Comparison of ENCODE assay signal across 10 mouse cellular contexts in the genomic region with DNA sequence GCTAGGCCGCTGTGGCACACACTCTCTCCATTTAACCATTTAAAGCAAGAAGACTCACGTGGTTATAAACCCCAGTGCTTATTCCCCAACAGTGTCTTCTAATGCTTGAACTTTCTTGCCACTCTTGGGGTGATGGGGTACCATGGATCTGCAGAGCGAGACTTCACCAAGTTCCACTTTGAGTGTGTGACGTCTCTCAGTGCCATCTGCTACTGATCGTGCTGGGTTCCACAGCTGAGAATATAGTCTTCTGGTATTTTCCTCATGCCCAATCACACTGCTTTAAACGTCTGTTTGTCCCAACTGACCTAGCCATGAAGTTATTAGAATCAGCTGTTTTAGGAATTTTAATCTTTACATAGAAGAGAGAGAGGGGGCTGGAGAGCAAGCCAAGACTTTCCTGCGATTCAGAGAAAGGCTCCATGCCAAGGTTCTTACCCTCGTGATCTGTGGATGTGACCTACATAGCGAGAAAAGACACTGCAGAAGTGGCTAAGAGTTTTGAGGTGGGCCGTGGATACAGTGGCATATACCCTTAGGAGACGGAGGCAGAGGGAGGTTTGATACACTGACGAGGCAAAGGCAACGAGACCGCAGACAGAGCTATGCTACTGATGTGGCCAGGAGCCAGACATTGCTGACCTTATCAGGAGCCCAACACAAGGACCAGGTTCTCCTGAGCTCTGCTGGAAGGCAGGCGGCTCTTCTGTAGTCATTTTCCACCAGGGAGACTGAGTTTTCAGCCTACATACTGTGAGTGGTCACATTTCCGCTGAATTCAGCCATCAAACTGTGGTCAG. TPM values are rescaled to one million over a fixed set of nuclear protein-coding genes. Genes with fewer than 3 reads are reported as not detected.
DNase-seq lines count a peak whose midpoint lies in the region; ATAC-seq and TF ChIP-seq lines count a peak whose summit lies in the region.
"Had no signal": no experiment of that assay in that cellular context is flagged by ENCODE, and none has a peak within 500 bp of the region (broad histone marks: within the 10 kb centered on the region; RNA-seq: fewer than 3 reads in every experiment).

No protein-coding gene starts in this region.

- intact Hi-C loops in gastrocnemius, adult 2 months (cut with DNase I) = no loop called here

- peak overlapping the region; percentile 6; the same call in 1 of the 2 replicates for H3K4me3 ChIP-seq in gastrocnemius, adult 2 months
- no peak overlapping the region for H3K4me3 ChIP-seq in embryonic facial prominence, embryonic 14.5 days (ENCODE audit: low read depth, low read length)
- no peak overlapping the region for H3K4me3 ChIP-seq in limb, embryonic 14.5 days (replicated peaks; ENCODE audit: low read length)
- H3K4me3 ChIP-seq: hindbrain, embryonic 12.5 days had no signal

- DNase-seq in gastrocnemius, adult 2 months = no peak
- no peak for DNase-seq in gastrocnemius, postnatal 4 days (ENCODE audit: low spot score in 2 of 2)
- peak; percentile 52 for DNase-seq in Muller cell, postnatal 12 days (ENCODE audit: inconsistent ontology term)
- peak; percentile 45 for DNase-seq in embryonic facial prominence, embryonic 14.5 days (ENCODE audit: low spot score)
- DNase-seq in limb, embryonic 14.5 days (ENCODE audit: low spot score) = peak; percentile 36
- DNase-seq in retina, postnatal 1 day = no peak
- DNase-seq in layer of hippocampus, adult 9-11 months = no peak
- DNase-seq in urinary bladder, postnatal 25 days (ENCODE audit: low spot score) = no peak
- DNase-seq: left cerebral cortex, postnatal 4 days had no signal

- peak overlapping the region; percentile 51; the same call in 1 of the 2 replicates for H3K27ac ChIP-seq in gastrocnemius, adult 2 months
- peak overlapping the region; percentile 69 for H3K27ac ChIP-seq in embryonic facial prominence, embryonic 14.5 days (replicated peaks; ENCODE audit: low read depth, low read length)
- H3K27ac ChIP-seq in limb, embryonic 14.5 days (replicated peaks; ENCODE audit: low read depth, low read length) = peak overlapping the region; percentile 44; the same call in 1 of the 2 replicates
- H3K27ac ChIP-seq: hindbrain, embryonic 12.5 days had no signal

- H3K4me1 ChIP-seq in embryonic facial prominence, embryonic 14.5 days (ENCODE audit: control insufficient read depth, insufficient read depth, low read length) = peaks cover 5% of the 10 kb centered on the region
- peaks cover 2% of the 10 kb centered on the region; the same call in 1 of the 2 replicates for H3K4me1 ChIP-seq in limb, embryonic 14.5 days (ENCODE audit: control insufficient read depth, insufficient read depth, low read length)

- no peaks in the 10 kb centered on the region for H3K27me3 ChIP-seq in embryonic facial prominence, embryonic 14.5 days (replicated peaks; ENCODE audit: control insufficient read depth, insufficient read depth, low read length)
- no peaks in the 10 kb centered on the region for H3K27me3 ChIP-seq in limb, embryonic 14.5 days (ENCODE audit: control insufficient read depth, insufficient read depth, low read length)
- H3K27me3 ChIP-seq: hindbrain, embryonic 12.5 days had no signal

- TF ChIP-seq POLR2A in limb, embryonic 14.5 days (IDR thresholded peaks at IDR 0.05; ENCODE audit: borderline replicate concordance, extremely low read depth, insufficient read depth, insufficient read length) = no peak

- no peak overlapping the region for H3K9ac ChIP-seq in embryonic facial prominence, embryonic 14.5 days (ENCODE audit: low read depth, low read length)
- H3K9ac ChIP-seq in limb, embryonic 14.5 days (ENCODE audit: low read depth, low read length, severe bottlenecking) = no peak overlapping the region
- H3K9ac ChIP-seq: hindbrain, embryonic 12.5 days had no signal

- no peaks in the 10 kb centered on the region for H3K36me3 ChIP-seq in embryonic facial prominence, embryonic 14.5 days (ENCODE audit: control insufficient read depth, insufficient read depth, low read length)
- no peaks in the 10 kb centered on the region for H3K36me3 ChIP-seq in limb, embryonic 14.5 days (ENCODE audit: control insufficient read depth, insufficient read depth, low read length)
- H3K36me3 ChIP-seq: hindbrain, embryonic 12.5 days had no signal

- 46% methylated on average over 16 of the region's 16 CpGs for WGBS in embryonic facial prominence, embryonic 14.5 days
- 60% methylated on average over 16 of the region's 16 CpGs for WGBS in limb, embryonic 14.5 days

- no peak overlapping the region for H3K4me2 ChIP-seq in embryonic facial prominence, embryonic 14.5 days (ENCODE audit: low read depth, low read length)
- 0 out of 2 replicates have a peak overlapping the region, but pooled peaks have one; percentile 10 for H3K4me2 ChIP-seq in limb, embryonic 14.5 days (replicated peaks; ENCODE audit: low read depth, low read length, severe bottlenecking)
- H3K4me2 ChIP-seq: hindbrain, embryonic 12.5 days had no signal

- H3K9me3 ChIP-seq in embryonic facial prominence, embryonic 14.5 days (ENCODE audit: control insufficient read depth, low read length) = no peaks in the 10 kb centered on the region
- H3K9me3 ChIP-seq in limb, embryonic 14.5 days (ENCODE audit: control insufficient read depth, low read length) = no peaks in the 10 kb centered on the region
- H3K9me3 ChIP-seq: hindbrain, embryonic 12.5 days had no signal

- peak; percentile 17; the same call in 1 of the 2 replicates for ATAC-seq in embryonic facial prominence, embryonic 14.5 days (ENCODE audit: low read depth)
- peak; percentile 41; the same call in 1 of the 2 replicates for ATAC-seq in limb, embryonic 14.5 days (ENCODE audit: low FRiP score, low read depth)

- TF ChIP-seq CTCF in gastrocnemius, adult 2 months (IDR thresholded peaks at IDR 0.05) = no peak

RNA-seq across cellular contexts. Expression of gene Leo1, which starts 10.3 kb away (rescaled TPM):
- 10 to 100 TPM; 23.3 to 28.5 TPM for total RNA-seq in gastrocnemius, adult 2 months (2021)
- total RNA-seq in gastrocnemius, postnatal 4 days (2021) = 10 to 100 TPM; 27.4 to 31.6 TPM
- polyA plus RNA-seq in embryonic facial prominence, embryonic 14.5 days (2014; fragmentation: Nextera tagmentation; extraction: Ambion mirVana) = 34.9 and 35.7 TPM in 2 replicates
- 11.9 and 21.9 TPM in 2 replicates for polyA plus RNA-seq in limb, embryonic 14.5 days (2012; rRNA removed)
- 33.5 and 34.8 TPM in 2 replicates for polyA plus RNA-seq in limb, embryonic 14.5 days (2014; fragmentation: Nextera tagmentation; extraction: Ambion mirVana)

RNA-seq across cellular contexts. Expression of gene Mapk6, which starts 21.2 kb away (rescaled TPM):
- 10 to 100 TPM; 26.4 to 29.6 TPM for total RNA-seq in gastrocnemius, adult 2 months (2021)
- 10 to 100 TPM; 49.1 to 51.6 TPM for total RNA-seq in gastrocnemius, postnatal 4 days (2021)
- 60.4 and 71.6 TPM in 2 replicates for polyA plus RNA-seq in embryonic facial prominence, embryonic 14.5 days (2014; fragmentation: Nextera tagmentation; extraction: Ambion mirVana)
- polyA plus RNA-seq in limb, embryonic 14.5 days (2012; rRNA removed) = 37.5 and 38.8 TPM in 2 replicates
- polyA plus RNA-seq in limb, embryonic 14.5 days (2014; fragmentation: Nextera tagmentation; extraction: Ambion mirVana) = 57.0 and 71.3 TPM in 2 replicates

Comparison
In these comparisons a context has a peak if more than half of its experiments do, and no peak if none do; other contexts are left out.
1. DNase-seq: peak in Muller cell, postnatal 12 days (single experiment), embryonic facial prominence, embryonic 14.5 days (single experiment) and limb, embryonic 14.5 days (single experiment); none in gastrocnemius, adult 2 months (single experiment), gastrocnemius, postnatal 4 days (0 of 2), retina, postnatal 1 day (single experiment), layer of hippocampus, adult 9-11 months (single experiment) and urinary bladder, postnatal 25 days (single experiment).
2. Peak in every context shown above with its lines, with median percentiles within 50 percentile points of each other: H3K27ac ChIP-seq.